Mouse (Mus musculus) kidney, postnatal 0 days (tissue): ENCODE results near the gene Uqcr10. TPM values are rescaled to one million over a fixed set of nuclear protein-coding genes. Genes with fewer than 3 reads are reported as not detected.

ENCODE experiments used
- ATAC-seq: fragments of 200-750 bp; cut with Nextera tagmentation; replicated peaks from 2 replicates; pipeline ENCODE4 v1.8.0; 2017; ENCODE audit warnings: low read depth, moderate number of reproducible peaks, moderate TSS enrichment, moderate library complexity; ENCODE audit not compliant: low FRiP score
- DNase-seq: peaks from one replicate; pipeline ENCODE4 v3.0.0-alpha.2; 2016; ENCODE audit warnings: low spot score
- H3K27ac ChIP-seq: fragments of 300-500 bp; sonication (generic); 2 replicates; pipeline ENCODE4 v1.5.1; 2014; ENCODE audit warnings: mild to moderate bottlenecking
- H3K27me3 ChIP-seq: fragments of 300-500 bp; sonication (generic); 2 replicates; pipeline ENCODE4 v1.6.1; 2014; ENCODE audit warnings: low read length, mixed read lengths; ENCODE audit not compliant: insufficient read depth
- H3K36me3 ChIP-seq: fragments of 300-500 bp; sonication (generic); 2 replicates; pipeline ENCODE4 v1.6.1; 2014; ENCODE audit warnings: low read length, mixed read lengths; ENCODE audit not compliant: insufficient read depth
- H3K4me1 ChIP-seq: fragments of 300-500 bp; sonication (generic); replicated peaks from 2 replicates; pipeline ENCODE4 v1.6.1; 2014; ENCODE audit warnings: antibody characterized with exemption, low read length, mixed read lengths; ENCODE audit not compliant: insufficient read depth
- H3K4me2 ChIP-seq: fragments of 300-500 bp; sonication (generic); 2 replicates; pipeline ENCODE4 v1.6.1; 2014; ENCODE audit warnings: mild to moderate bottlenecking, low read length, moderate library complexity, mixed read lengths
- H3K4me3 ChIP-seq: fragments of 300-500 bp; sonication (generic); replicated peaks from 2 replicates; pipeline ENCODE4 v1.5.1; 2014; ENCODE audit warnings: low read depth, low read length
- H3K9ac ChIP-seq: fragments of 300-500 bp; sonication (generic); 2 replicates; pipeline ENCODE4 v1.6.1; 2014; ENCODE audit warnings: low read depth, low read length
- H3K9me3 ChIP-seq: fragments of 300-500 bp; sonication (generic); replicated peaks from 2 replicates; pipeline ENCODE4 v1.6.1; 2016; ENCODE audit warnings: low read length, inconsistent platforms, mixed read lengths
- CTCF ChIP-seq: IDR thresholded peaks from 2 replicates; pipeline ENCODE4 v1.5.1; 2016; ENCODE audit warnings: antibody characterized with exemption, low read depth, mild to moderate bottlenecking, moderate library complexity
- WGBS: fragments of 180-500 bp; shearing (Covaris S2); extraction: QIAGEN DNeasy Blood & Tissue Kit; methylation state at CpG from one replicate; pipeline ENCODE4 v1.1.7; 2014; 5-methylcytosine and 5-hydroxymethylcytosine counted together
- polyA plus RNA-seq: library from polyadenylated mRNA; unstranded; fragments of >200 nt; fragmentation: Nextera tagmentation; extraction: Ambion mirVana; gene quantifications from 2 replicates; pipeline ENCODE4 v1.2.1, GENCODE M21; 2015

The Uqcr10 gene
- polyA plus RNA-seq, 1 experiment from 2014 or later: 1,802 TPM

DNA sequence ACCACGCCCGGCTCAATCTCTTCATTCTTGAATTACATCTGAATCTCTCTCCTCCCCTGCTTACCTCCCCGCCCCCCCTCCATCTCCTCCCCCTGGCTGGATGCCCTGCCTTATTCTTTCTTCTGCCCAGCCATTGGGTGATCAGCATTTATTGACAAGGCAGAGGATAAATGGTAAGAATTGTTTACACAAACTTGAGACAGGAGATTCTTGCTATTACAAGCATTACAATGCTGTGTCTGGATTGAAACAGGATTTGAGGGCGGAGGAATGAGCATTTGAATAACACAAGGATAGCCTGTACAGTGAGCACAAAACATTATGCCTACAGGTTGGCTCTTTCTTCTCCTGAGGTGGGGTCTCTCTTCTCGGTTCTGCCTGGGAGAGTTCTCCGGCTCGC is 13.8 kb downstream of the Uqcr10 start:
- Histone ChIP-seq H3K9me3 (no peaks in the 10 kb centered on the region), H3K4me3 (no peak overlapping the region), H3K27me3 (no peaks in the 10 kb centered on the region), H3K27ac (no peak overlapping the region), H3K36me3 (no peaks in the 10 kb centered on the region), H3K4me2 (no peak overlapping the region), H3K9ac (no peak overlapping the region), H3K4me1 (no peaks in the 10 kb centered on the region)
- no peak for TF ChIP-seq CTCF
- DNase-seq: no peak
- ATAC-seq: no peak
- 70% methylated on average over 7 of the region's 7 CpGs for WGBS

DNA sequence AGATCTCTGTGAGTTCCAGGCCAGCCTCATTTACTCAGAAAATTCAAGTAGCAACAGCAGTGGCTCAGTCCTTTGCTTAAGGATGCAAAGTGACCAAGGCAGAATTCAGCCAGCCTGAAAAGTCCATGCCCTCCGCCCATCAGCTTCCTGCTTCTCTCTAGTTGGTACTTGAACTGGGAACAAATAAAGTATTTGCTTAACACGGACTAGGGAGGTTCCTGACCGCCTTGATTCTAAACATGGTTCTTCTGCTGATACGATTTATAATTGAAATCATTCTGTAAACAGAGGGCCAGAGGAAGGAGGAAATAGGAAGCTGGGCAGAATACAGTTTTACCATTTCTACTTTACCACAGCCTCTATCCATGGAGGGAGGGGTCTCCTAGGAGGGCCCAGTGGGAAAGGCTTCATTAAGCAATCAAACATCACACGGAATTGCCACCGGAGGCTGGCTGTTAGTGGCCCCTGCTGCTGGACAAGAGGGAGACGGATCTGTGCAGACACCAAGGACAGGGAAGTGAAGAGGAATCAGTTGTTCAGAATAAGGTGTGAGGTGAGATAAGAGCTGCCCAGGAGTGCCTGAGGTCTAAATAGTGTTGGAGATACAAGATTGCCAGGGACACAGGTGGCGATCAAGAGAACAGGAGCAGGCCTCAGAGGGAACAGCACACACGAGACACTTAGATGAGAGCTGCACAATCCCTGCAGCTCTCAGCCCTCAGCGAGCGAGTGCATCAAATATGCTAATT is 15.3 kb downstream of the Uqcr10 start:
- no peaks in the 10 kb centered on the region for H3K9me3 ChIP-seq
- H3K4me3 ChIP-seq: no peak overlapping the region
- WGBS: 43% methylated on average over 11 of the region's 11 CpGs
- H3K27me3 ChIP-seq: no peaks in the 10 kb centered on the region
- TF ChIP-seq CTCF: no peak
- DNase-seq (no peak), ATAC-seq (no peak)
- peaks cover 5% of the 10 kb centered on the region; the same call in 1 of the 2 replicates for H3K36me3 ChIP-seq
- H3K4me2 ChIP-seq: no peak overlapping the region
- H3K4me1 ChIP-seq: no peaks in the 10 kb centered on the region
- H3K9ac ChIP-seq: no peak overlapping the region
- no peak overlapping the region for H3K27ac ChIP-seq

- no peak overlapping the region for H3K4me3 ChIP-seq
- no peak for ATAC-seq
- H3K4me2 ChIP-seq: no peak overlapping the region
- no peak for DNase-seq
- no peak overlapping the region for H3K27ac ChIP-seq
- no peaks in the 10 kb centered on the region for H3K9me3 ChIP-seq
- H3K36me3 ChIP-seq: peaks cover 11% of the 10 kb centered on the region; the same call in 1 of the 2 replicates
- H3K9ac ChIP-seq: no peak overlapping the region
- no peak for TF ChIP-seq CTCF
- 32% methylated on average over 3 of the region's 3 CpGs for WGBS
- H3K27me3 ChIP-seq: no peaks in the 10 kb centered on the region
- no peaks in the 10 kb centered on the region for H3K4me1 ChIP-seq
These were observed 16.3 kb downstream of the Uqcr10 start for GRCm38 (mm10) chr11:4687874-4688273.

GRCm38 (mm10) chr11:4687027-4687426 is 17.1 kb downstream of the Uqcr10 start:
- no peak overlapping the region for H3K4me3 ChIP-seq
- no peaks in the 10 kb centered on the region for H3K4me1 ChIP-seq
- H3K27me3 ChIP-seq: no peaks in the 10 kb centered on the region
- no peak overlapping the region for H3K4me2 ChIP-seq
- no peak overlapping the region for H3K9ac ChIP-seq
- no peak for TF ChIP-seq CTCF
- DNase-seq (no peak), ATAC-seq (no peak)
- no peaks in the 10 kb centered on the region for H3K9me3 ChIP-seq
- no peak overlapping the region for H3K27ac ChIP-seq
- H3K36me3 ChIP-seq: peaks cover 18% of the 10 kb centered on the region; the same call in 1 of the 2 replicates
- 77% methylated on average over 3 of the region's 3 CpGs for WGBS

GRCm38 (mm10) chr11:4685510-4685909 is 18.6 kb downstream of the Uqcr10 start:
- Histone ChIP-seq H3K4me2 (no peak overlapping the region), H3K9me3 (no peaks in the 10 kb centered on the region), H3K9ac (no peak overlapping the region), H3K4me1 (no peaks in the 10 kb centered on the region), H3K27me3 (no peaks in the 10 kb centered on the region), H3K36me3 (peaks cover 32% of the 10 kb centered on the region), H3K27ac (no peak overlapping the region), H3K4me3 (no peak overlapping the region)
- ATAC-seq (no peak), DNase-seq (no peak)
- no peak for TF ChIP-seq CTCF
- WGBS: 77% methylated on average over 5 of the region's 5 CpGs

DNA sequence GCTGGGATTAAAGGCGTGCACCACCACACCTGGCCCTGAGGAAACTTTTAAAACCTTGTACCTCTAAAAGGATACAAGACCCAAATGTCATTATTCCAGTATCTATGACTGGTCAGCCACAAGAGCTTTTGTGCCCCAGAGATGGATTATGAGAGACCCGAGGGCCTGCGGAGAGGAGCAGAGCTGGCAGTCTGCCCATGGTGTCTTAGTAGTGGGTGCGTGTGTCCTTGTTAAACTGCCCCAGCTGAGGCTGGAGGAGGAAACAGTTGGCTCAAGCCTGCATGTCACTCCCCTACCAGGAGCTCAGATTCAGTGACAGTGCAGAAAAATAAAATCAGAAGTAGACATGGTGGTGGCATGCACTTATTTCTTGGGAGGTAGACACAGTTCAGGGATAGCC is 19.1 kb downstream of the Uqcr10 start:
- Histone ChIP-seq H3K27me3 (no peaks in the 10 kb centered on the region), H3K27ac (no peak overlapping the region), H3K9me3 (no peaks in the 10 kb centered on the region), H3K4me1 (no peaks in the 10 kb centered on the region), H3K4me2 (no peak overlapping the region), H3K36me3 (peaks cover 32% of the 10 kb centered on the region), H3K9ac (no peak overlapping the region), H3K4me3 (no peak overlapping the region)
- DNase-seq (no peak), ATAC-seq (no peak)
- 76% methylated on average over 4 of the region's 4 CpGs for WGBS
- TF ChIP-seq CTCF: no peak
